Mouse (Mus musculus) cerebellum, postnatal 4 days (tissue): ENCODE results near the gene Gm44965.

ENCODE experiments used
- DNase-seq, 2 experiments: peaks; one replicate each; pipeline ENCODE4 v3.0.0; 2022; ENCODE audit warnings: low spot score in 2 of 2, mixed read lengths in 1 of 2

Gene Gm44965

GRCm38 (mm10) chr6:48666159-48666586 is 72.4 kb downstream of the Gm44965 start:
- no peak for DNase-seq

DNA sequence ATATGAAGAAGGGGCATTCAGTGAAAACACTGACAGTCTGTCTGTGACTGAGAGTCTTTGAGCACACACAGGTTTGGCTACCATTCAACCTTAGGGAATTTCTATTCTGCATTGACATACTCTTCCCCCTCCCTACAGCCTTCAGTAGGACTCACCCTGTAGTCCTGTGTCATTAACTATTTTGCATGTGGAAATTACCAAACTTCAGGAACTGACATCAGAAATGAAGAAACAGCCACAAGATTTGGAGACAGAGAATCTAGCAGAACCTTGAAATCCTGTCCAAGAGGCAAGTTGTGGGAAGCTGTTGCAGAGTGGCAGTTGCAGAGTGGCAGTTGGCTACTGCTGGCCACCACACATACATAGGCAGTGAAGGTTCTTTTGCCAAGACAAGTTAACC is 74.3 kb downstream of the Gm44965 start:
- no peak for DNase-seq
